Mouse (Mus musculus) T-helper 1 cell (primary cell): Measurements from ENCODE around the gene Psmc2.

Source experiments
- in situ Hi-C: fragments of 300-600 bp; cut with MboI, MseI; formaldehyde crosslinking; loops from one replicate; pipeline ENCODE4 v1.15.1; 2025; ENCODE audit warnings: high pct_unique_total_duplicates

Psmc2 gene

GRCm38 (mm10) chr5:21785053-21785452 lies at the start of gene Psmc2, which contains the start of gene Dnajc2:
Psmc2 (plus strand) TSS chr5:21785283.
Dnajc2 (minus strand) TSS chr5:21785251.
- in situ Hi-C loops = loop anchor here (10.0 to 25.0 kb wide), 3 partner anchors 900 to 1677 kb away; partner anchors contain the start of genes Phtf2 and Tmem60

- in situ Hi-C loops = no loop called here
Observed at GRCm38 (mm10) chr5:21735584-21735983, 49.5 kb upstream of the Psmc2 start.

GRCm38 (mm10) chr5:21736046-21736445 lies 49.0 kb upstream of the Psmc2 start:
- in situ Hi-C loops = no loop called here

GRCm38 (mm10) chr5:21736956-21737585 lies 48.0 kb upstream of the Psmc2 start, which contains the start of gene Pmpcb:
Pmpcb (plus strand) TSS chr5:21737141.
- in situ Hi-C loops = no loop called here

- in situ Hi-C loops = no loop called here
Observed at GRCm38 (mm10) chr5:21737620-21738019, 47.5 kb upstream of the Psmc2 start.

GRCm38 (mm10) chr5:21739120-21739519 lies 46.0 kb upstream of the Psmc2 start:
- in situ Hi-C loops = no loop called here

GRCm38 (mm10) chr5:21739881-21740280 lies 45.2 kb upstream of the Psmc2 start:
- in situ Hi-C loops = no loop called here

- in situ Hi-C loops = no loop called here
Observed at GRCm38 (mm10) chr5:21743606-21744005, 41.5 kb upstream of the Psmc2 start.

- in situ Hi-C loops = no loop called here
Observed at GRCm38 (mm10) chr5:21744651-21745050, 40.4 kb upstream of the Psmc2 start.

- in situ Hi-C loops = no loop called here
Observed at GRCm38 (mm10) chr5:21745966-21746365, 39.1 kb upstream of the Psmc2 start.

- in situ Hi-C loops = no loop called here
Observed at GRCm38 (mm10) chr5:21768506-21768905, 16.6 kb upstream of the Psmc2 start.

GRCm38 (mm10) chr5:21769841-21770240 lies 15.2 kb upstream of the Psmc2 start:
- in situ Hi-C loops = no loop called here

- in situ Hi-C loops = loop anchor here (25.0 kb wide), 1 partner anchor 1686 kb away; no protein-coding TSS in a partner anchor
Observed at GRCm38 (mm10) chr5:21776491-21776890, 8.6 kb upstream of the Psmc2 start.

GRCm38 (mm10) chr5:21784161-21785052 lies 676 bp upstream of the Psmc2 start:
- in situ Hi-C loops = loop anchor here (10.0 to 25.0 kb wide), 3 partner anchors 900 to 1678 kb away; partner anchors contain the start of genes Phtf2 and Tmem60

- in situ Hi-C loops = loop anchor here (10.0 to 25.0 kb wide), 3 partner anchors 901 to 1677 kb away; partner anchors contain the start of genes Phtf2 and Tmem60
Observed at GRCm38 (mm10) chr5:21785776-21786175, 693 bp downstream of the Psmc2 start.

- in situ Hi-C loops = loop anchor here (10.0 to 25.0 kb wide), 3 partner anchors 902 to 1676 kb away; partner anchors contain the start of genes Phtf2 and Tmem60
Observed at GRCm38 (mm10) chr5:21786258-21787185, 1.4 kb downstream of the Psmc2 start.

- in situ Hi-C loops = loop anchor here (10.0 to 25.0 kb wide), 3 partner anchors 903 to 1675 kb away; partner anchors contain the start of genes Phtf2 and Tmem60
Observed at GRCm38 (mm10) chr5:21787186-21788105, 2.4 kb downstream of the Psmc2 start.

- in situ Hi-C loops = loop anchor here (10.0 to 25.0 kb wide), 3 partner anchors 904 to 1673 kb away; partner anchors contain the start of genes Phtf2 and Tmem60
Observed at GRCm38 (mm10) chr5:21789061-21789460, 4.0 kb downstream of the Psmc2 start.

GRCm38 (mm10) chr5:21792166-21792565 lies 7.1 kb downstream of the Psmc2 start:
- in situ Hi-C loops = loop anchor here (25.0 kb wide), 1 partner anchor 1670 kb away; no protein-coding TSS in a partner anchor

- in situ Hi-C loops = no loop called here
Observed at GRCm38 (mm10) chr5:21802907-21803306, 17.8 kb downstream of the Psmc2 start.
